Mouse (Mus musculus): ENCODE measurements around the gene Gm21903.
"Not testable (repeated sequence)": the region's sequence is repeated elsewhere in the genome, so short reads cannot be mapped to it uniquely, and the experiment has no call there.

Gm21903 gene

GRCm38 (mm10) chr17:39043241-39043640 is at the start of gene Gm21903:
Gene Gm21903, minus strand, starts transcription at chr17:39043341.
- no peak for DNase-seq (ENCODE audit: low spot score in 2 of 2)

- DNase-seq (ENCODE audit: low spot score in 2 of 2) = no peak
Observed at GRCm38 (mm10) chr17:39076937-39077336, 33.8 kb upstream of the Gm21903 start, which contains the start of gene Esp23. Gene Esp23, minus strand, starts transcription at chr17:39077037.

- DNase-seq (ENCODE audit: low spot score in 2 of 2) = no peak
Observed at GRCm38 (mm10) chr17:39063641-39064040, 20.5 kb upstream of the Gm21903 start.

- DNase-seq (ENCODE audit: low spot score in 2 of 2) = not testable (repeated sequence)
Observed at GRCm38 (mm10) chr17:39036395-39036794, 6.7 kb downstream of the Gm21903 start, which contains the start of gene Esp24. Gene Esp24, plus strand, starts transcription at chr17:39036695.

GRCm38 (mm10) chr17:39017184-39017583 is 26.0 kb downstream of the Gm21903 start:
- no peak for DNase-seq (ENCODE audit: low spot score in 2 of 2)

GRCm38 (mm10) chr17:39010675-39011638 is 32.2 kb downstream of the Gm21903 start:
- no peak for DNase-seq (ENCODE audit: low spot score in 2 of 2)

GRCm38 (mm10) chr17:39009846-39010245 is 33.3 kb downstream of the Gm21903 start:
- no peak for DNase-seq (ENCODE audit: low spot score in 2 of 2)
